Mouse (Mus musculus): Measurements from ENCODE around the gene Yap1. TPM values are rescaled to one million over a fixed set of nuclear protein-coding genes. Genes with fewer than 3 reads are reported as not detected.

Gene Yap1
- total RNA-seq, 2 experiments from 2014 or later: 0.04 TPM; not detected in 1

DNA sequence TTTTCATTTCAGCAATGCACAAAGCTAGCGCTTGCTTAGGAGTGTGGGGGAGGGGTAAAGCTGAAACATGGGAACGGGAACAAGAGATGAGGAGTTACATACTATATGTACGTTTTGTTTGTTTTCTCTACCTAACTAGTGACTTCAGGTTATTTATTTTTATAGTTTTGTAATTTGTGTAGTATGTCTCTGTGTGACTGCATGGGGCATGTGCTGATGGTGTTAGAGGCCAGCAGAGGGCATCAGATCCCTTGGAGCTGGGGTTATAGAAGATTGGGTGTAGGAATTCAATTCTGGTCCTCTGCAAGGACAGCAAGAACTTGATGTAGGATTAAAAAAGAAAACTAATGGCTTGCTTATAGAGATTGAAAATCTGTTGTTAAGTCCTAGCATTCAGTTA is 25.9 kb downstream of the Yap1 start:
- ATAC-seq (ENCODE audit: poor library complexity, severe bottlenecking): no peak

DNA sequence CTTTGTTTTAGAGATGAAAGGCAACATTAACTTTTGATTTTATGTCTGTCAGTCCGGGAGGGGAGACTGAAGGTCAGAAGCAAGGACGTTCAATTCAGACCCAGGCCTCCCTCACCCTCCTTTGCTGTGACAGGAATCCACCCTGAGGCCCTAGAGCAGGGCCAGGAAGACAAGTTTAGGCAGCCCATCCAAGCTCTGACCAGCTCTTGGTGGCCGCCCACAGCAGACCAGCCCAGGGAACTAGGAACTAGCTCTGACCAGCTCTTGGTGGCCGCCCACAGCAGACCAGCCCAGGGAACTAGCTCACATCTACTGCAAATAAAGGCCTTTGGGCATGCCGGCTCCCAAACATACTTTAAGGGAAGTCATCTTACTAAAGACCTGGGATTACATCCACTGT is 26.8 kb downstream of the Yap1 start:
- no peak for ATAC-seq (ENCODE audit: poor library complexity, severe bottlenecking)

DNA sequence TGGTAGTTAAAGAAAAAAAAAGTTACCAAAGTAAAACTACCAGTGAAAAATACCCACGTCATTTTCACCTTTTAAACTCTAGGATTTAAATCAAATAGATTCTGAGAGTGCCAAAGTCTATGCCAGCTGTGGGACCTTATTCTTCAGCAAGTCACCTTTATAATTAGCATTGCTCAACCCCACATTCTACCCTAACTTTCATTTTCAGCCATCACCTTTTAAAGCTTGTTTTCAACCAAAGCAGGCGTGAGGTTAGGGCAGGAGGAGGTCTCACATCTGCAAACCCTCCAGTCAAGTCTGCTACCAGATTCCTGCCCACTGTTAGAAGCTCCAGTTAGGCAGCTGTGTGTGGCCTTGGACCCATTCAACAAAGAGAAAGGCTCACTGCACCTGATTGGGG is 32.4 kb downstream of the Yap1 start:
- no peak for ATAC-seq (ENCODE audit: poor library complexity, severe bottlenecking)

DNA sequence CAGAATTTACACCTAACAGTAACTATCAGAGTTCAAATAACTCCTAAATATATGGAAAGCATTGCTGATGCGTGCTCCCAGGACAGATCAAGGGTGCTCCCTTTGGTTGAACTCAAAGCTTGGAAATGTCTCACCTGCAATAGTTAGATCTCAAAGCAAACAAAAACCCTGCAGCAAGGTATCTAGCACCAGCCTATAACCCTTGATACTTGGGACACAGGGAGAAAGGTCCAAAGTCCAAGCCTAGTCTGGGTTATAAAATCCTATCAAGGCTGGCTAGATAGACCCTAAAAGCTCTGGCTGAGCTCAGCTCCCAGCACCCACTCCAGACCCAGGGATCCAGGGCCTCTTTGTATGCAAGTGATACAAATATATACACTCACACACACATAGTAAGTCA is 36.4 kb downstream of the Yap1 start:
- ATAC-seq (ENCODE audit: poor library complexity, severe bottlenecking): no peak

DNA sequence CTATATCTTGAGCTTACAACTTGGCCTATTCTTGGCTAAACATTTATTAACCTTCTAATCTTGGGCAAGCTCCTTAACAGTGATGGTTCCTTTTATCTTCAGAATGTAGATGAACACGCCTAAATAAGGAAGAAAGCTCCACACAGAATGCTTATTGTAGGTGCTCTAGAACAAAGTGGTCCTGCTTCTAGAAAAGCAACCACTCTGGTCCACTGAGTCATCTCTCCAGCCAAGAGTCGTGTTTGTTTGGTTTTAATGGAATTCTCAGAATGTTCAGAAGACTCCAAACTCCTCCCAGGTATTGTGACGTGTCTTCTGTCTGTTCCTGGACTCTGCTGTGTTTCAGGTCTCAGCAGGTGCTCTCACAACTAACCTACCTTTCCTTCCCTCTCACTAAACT is 38.8 kb downstream of the Yap1 start:
- ATAC-seq (ENCODE audit: poor library complexity, severe bottlenecking): no peak

DNA sequence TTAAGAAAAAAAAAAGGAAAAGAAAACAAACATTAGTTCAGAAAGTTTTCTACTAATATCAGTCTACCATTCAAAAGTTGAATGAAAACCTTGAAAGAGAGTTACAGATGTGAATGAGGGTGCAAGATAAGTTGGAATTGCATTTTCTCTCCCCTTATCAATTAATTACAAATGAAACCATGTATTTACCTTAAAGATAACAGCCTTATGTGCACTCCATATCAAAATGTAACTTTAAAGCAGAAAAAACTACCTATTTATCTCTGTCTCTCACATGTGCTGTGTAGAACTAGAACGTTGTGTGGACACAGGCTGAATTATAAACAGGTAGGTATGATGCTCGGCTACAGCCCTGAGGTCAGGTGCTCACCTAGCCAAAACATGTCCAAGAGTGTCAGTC is 40.5 kb downstream of the Yap1 start:
- ATAC-seq (ENCODE audit: poor library complexity, severe bottlenecking): no peak

DNA sequence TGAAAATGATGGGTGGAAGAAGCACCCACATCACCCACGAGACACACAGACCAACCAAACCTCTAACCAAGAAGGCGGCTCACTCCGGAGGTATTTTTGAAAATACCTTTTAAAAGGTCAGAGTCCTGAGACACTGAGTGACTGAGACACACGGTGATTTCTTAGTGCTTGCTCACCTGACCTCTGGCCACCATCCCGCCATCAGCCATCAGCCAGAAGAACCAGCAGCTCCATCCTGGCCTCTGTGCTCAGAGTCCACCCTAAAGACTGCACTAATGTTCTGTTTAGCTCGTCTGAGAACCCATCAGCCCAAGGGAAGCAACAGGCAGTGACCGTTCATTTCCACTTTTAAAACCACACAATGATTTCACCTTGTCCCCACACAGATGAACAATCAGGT is 41.5 kb downstream of the Yap1 start:
- ATAC-seq (ENCODE audit: poor library complexity, severe bottlenecking): no peak

DNA sequence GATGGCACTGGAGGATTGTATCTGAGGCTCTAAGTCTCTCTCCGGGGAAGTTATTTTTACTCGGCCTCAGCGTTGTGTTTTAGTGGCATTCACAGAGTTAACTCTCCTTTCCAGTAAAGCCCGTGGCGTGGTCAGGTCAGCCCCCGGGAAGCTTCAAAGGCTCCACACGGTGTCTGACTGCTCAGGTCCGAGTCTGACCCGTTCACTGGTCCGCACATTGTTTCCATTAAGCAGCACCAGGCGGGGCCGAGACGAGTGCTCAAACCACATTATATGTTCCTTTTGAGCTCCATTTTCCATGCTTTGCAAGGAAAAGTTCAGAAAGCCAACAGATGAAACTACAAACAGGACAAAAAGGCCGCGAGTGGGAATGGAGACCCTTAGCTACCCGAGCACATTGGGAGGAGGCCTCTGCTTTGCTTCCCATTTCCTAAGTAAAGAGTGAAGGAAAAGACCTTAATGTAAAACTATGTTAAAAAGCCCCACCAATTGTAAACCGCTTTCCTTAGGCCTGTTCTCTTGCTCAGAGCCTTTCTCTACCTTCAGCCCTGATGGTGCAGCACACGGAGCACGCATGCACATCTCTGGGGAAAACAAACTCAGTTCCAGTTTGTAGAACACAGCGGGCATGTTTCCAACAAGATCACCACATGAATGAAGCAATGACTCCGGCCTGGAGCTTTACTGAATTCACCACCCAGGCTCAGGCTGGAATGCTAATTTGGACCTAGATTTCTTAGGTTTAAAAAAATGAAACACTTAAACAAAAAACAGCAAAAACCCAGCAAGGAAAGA is 42.8 kb downstream of the Yap1 start:
- no peak for ATAC-seq (ENCODE audit: poor library complexity, severe bottlenecking)

DNA sequence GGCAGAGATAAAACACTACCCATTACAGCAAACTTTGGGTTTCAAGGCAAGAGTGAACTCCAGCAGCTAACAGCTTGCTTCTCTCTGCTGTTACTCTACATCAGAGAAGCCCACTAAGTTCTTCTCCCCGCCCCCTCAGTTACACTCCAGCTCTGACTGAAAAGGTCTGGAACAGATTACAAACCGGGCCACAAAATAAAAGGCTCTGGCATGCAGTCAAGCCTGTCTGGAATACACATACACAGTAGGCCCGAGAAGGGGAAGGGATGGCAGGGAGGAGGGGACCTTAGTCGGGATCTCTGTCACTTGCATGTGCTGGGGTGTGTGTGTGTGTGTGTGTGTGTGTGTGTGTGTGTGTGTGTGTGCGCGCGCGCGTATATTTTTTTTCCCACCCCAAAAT is 44.0 kb downstream of the Yap1 start:
- no peak for ATAC-seq (ENCODE audit: poor library complexity, severe bottlenecking)

DNA sequence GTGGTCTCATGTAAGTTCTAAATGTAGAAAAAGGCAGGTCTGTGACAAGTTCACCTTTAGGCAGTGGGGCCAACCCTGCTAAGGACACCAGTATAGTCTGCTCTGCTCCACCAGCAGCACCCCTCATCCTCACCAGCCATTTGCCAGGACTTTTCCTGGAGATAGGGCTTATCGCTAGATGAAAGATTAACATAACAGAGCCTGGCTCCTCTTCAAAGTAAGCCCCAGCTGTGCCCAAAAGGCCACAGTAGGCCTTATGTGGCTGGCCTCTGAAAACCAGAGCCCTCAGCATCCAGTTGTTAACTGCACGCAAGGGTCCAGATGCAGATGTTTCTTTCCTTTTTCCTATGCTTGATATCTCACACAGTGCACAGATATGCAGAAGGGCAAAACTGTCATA is 45.1 kb downstream of the Yap1 start:
- no peak for ATAC-seq (ENCODE audit: poor library complexity, severe bottlenecking)

DNA sequence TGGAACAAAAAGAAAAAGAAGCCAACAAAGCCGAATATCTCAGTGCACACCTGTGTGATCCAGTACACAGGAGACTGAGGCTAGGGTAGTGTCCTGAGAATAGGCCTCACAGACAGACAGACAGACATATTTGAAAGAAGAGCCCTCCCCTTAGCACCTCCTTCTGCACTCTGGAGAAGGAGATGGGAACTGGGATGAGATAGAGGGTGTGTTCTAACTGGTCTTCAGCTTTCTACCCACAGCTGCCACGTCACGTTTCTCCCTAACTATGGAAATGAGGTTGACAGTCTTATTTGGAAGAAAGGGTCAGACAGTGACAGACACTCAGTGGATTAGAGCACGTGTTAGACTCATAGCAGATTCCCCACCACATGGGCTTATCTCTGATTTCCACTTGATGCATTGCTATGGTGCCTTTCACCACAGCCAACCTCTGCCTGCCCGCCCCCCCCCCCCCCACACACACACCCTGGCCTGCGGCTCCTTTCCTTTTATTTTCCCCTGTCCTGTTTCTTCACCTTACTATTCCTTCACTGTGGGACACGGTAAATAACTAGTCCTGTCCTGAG is 46.3 kb downstream of the Yap1 start:
- ATAC-seq (ENCODE audit: poor library complexity, severe bottlenecking): no peak

DNA sequence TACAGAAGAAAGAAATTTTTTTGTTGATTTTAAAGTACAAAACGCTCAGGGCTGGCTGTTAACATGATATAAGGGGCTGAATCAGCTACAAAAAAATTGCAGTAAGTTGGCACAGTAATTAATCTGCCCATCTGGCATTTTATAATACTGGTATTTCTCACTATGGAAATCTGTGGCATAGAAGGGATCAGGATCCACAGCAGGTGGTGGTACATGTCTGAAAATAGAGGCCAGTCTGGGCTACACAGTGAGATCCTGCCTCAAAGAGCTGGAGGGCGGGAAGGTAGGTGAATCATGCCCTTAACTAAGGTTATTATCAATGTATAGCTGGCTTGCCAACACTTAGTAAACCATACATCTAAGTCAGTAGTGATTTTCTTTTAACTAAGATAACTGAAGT is 47.0 kb downstream of the Yap1 start:
- no peak for ATAC-seq (ENCODE audit: poor library complexity, severe bottlenecking)

DNA sequence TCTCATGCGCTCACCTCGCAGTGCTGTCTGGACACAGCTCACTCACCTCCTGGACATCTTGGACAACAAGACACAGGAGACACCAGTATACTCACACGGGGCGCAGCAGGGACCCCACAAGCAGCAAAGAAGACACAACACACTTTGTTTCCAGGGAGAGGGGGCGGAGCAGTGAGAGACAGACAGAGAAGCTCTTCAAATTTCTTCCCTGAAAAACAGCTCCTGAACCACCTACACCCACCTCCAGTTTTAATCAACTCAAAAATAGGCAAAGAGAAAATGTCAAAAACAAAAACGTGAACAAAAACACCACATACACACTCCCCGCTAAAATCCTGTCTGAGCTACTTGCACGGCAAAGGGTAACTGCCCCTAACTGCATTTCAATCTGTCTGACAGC is 48.0 kb downstream of the Yap1 start:
- no peak for ATAC-seq (ENCODE audit: poor library complexity, severe bottlenecking)

DNA sequence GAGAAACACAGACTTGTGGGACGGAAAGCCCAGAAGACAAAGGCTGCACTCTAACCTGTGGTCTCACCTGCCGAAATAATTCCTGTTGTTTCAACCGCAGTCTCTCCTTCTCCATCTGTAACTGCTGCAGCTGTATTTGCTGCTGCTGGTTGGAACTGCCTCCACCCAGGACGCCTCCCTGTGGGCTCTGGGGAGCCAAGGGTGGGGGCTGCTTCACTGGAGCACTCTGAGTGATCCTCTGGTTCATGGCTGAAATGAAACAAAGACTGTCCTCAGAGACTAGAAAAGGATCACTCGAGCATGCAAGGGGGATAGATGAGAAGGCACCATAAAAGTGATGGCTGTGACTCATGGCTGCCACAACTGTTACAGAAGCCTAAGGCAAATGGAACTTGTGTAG is 51.5 kb downstream of the Yap1 start:
- no peak for ATAC-seq (ENCODE audit: poor library complexity, severe bottlenecking)

DNA sequence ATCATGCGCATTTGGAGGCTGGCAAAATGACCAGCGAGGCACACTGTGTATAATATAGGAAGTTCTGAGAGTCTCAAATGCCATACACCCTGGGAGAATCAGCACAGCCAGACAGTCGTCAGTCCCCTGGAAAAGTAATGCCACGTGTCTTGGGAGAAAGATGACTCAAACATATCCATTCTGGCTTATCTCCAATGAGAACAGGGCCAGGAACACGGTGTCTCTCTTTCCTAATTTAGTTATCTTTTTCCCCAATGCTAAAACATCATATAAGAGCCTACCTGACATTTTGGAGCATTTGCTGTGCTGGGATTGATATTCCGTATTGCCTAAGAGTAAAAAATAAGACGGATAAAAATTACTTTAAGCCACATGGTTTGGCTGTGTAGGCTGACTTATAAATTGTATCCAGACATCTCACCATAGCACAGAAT is 54.2 kb downstream of the Yap1 start:
- ATAC-seq (ENCODE audit: poor library complexity, severe bottlenecking): no peak

DNA sequence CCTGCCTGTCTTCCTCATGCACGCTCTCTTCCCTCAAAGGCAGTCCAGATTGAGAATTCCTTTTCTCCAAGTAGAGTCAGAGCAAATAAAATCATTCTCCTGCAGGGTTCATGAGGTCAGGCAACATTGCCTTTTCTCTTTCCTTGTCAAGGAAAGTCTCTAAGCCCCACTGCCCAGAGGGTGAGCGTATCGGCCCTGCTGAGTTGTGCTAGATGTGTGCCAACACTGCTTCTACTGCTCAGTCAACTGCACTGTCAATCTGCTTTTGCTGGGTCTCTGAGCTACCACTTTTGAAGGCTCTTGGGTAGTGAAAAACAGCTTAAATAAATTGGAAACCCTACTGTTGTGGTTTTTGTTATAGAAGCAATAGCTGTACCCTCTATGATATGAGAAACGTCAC is 56.5 kb downstream of the Yap1 start:
- ATAC-seq (ENCODE audit: poor library complexity, severe bottlenecking): no peak

DNA sequence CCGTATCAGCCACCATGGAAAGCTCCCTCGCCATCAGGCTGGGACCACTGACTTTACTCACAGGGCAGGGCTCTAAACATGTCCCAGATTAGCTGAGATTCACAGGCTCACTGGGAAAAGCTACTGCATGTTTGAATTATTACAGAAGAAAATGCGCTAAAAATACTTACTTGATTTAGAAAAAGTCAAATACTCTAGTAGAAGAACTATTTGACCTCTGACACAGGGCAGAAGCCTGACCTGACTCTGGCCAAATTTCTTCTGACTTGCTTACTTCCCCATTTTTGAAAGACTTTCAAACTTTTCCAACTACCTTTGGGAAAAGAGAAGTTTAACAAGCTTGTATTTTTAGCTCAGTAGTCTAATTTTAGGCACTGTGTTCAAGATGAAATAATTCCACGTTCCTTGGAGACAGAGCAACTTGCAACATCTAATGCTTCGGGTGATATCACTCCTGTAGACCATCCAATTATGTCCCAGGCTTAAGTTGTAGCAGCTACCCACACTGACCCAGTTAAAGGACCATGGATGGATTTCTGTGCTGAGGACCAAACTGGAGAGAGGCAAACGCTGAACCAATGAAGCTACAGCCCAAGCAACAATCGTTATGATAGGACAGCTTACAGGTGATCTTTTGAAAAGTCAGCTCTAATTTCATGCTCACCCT is 60.5 kb downstream of the Yap1 start:
- ATAC-seq (ENCODE audit: poor library complexity, severe bottlenecking): no peak

DNA sequence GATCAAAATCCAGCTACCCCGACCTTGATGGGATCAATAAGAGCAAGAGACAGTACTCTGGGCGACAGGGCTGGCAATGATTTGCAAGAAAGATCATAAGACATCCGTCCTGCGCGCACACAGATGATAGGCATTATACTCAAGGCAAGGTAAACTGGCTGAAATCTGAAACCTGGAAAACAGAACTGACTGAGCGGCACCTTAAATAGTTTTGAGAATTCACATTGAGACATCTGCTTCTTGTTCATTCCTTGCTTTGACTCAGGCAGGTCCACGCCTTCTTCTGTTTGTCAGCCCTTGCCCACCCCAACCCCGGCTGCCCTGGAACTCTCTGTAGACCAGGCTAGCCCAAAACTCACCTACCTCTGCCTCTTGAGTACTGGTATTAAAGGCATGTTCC is 61.7 kb downstream of the Yap1 start:
- no peak for ATAC-seq (ENCODE audit: poor library complexity, severe bottlenecking)

DNA sequence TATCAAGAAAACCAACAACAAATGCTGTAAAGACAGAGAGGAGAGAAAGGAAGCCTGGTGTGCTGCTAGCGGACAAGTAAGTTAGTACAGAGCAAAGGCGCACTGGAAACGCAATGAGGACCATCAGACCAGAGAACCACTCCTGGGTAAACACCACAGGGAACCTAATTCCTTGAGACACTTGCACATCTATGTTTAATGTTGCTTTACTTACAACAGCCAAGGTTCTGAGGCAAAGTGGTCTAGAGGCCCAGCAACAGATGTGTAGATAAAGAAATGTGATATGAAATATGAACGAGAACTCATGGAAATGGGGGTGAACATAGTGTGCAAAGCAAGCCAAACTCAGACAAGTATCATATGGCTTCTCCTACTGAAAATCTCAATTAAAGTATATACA is 64.3 kb downstream of the Yap1 start:
- ATAC-seq (ENCODE audit: poor library complexity, severe bottlenecking): no peak

DNA sequence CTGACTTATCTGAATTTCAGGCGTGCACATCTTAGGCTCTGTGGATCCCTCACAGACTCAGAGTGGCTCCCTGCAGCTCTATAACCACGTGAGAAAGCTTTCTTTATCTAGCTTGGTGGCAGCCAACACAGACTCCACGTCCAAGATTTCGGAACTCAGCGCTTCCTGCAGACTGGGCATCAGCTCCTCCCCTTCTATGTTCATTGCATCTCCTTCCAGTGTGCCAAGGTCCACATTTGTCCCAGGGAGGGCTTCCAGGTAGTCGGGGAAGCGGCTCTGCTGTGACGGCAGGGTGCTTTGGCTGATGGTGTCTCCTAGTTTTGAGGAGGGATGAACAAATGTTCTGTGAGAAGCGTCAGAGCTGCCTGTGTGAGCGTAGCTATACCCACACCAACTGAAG is 70.0 kb downstream of the Yap1 start:
- ATAC-seq (ENCODE audit: poor library complexity, severe bottlenecking): no peak

DNA sequence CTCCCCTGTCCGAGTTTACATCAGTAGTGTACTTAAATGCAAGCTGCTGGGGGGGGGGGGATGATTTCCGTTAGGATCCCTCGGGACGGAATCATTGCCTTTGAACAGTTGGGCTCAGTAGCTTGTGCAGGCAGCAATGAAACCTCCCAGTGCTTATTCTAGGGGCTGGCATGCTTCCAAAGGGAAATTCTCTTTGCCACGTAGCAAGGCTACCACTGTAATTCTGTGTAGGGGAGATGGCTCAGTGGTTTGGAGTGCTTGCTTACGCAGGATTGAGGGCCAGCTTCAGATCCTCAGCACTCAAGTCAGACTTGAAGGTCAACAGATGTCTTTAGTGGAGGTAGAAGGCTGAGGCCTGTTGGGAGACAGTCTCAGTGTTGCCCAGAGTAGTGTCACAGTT is 74.8 kb downstream of the Yap1 start:
- ATAC-seq (ENCODE audit: poor library complexity, severe bottlenecking): no peak

DNA sequence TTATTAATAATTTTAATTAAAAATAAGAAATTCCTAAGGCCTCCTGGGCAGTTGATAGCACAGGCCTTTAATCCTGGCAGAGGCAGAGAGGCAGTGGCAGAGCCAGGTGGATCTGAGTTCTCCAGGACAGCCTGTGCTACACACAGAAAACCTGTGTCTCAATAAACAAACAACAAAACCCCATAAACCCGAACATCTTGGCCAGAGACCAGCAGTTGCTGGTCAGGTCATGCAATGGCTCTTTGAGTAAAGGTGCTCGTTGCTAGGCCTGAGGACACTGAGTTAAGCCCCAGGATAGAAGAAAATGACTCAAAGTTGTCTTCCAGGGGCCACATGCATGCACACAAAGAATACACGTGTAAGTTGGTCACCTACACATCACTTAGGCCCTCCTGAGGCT is 75.5 kb downstream of the Yap1 start:
- ATAC-seq (ENCODE audit: poor library complexity, severe bottlenecking): no peak

Measured in megakaryocyte, adult 5-6 weeks (primary cell).